Mouse (Mus musculus): ENCODE measurements around the gene Wdtc1. TPM values are rescaled to one million over a fixed set of nuclear protein-coding genes. Genes with fewer than 3 reads are reported as not detected.

The Wdtc1 gene
- polyA plus RNA-seq (2017; shearing (Covaris generic)): 1 to 10 TPM; 5.5 to 8.9 TPM

- no peak for ATAC-seq
Observed at GRCm38 (mm10) chr4:133353367-133354365, at the start of gene Wdtc1. TSS of gene Wdtc1 (minus strand) at chr4:133353481.

- no peak for ATAC-seq
Observed at GRCm38 (mm10) chr4:133402011-133402410, 48.7 kb upstream of the Wdtc1 start.

DNA sequence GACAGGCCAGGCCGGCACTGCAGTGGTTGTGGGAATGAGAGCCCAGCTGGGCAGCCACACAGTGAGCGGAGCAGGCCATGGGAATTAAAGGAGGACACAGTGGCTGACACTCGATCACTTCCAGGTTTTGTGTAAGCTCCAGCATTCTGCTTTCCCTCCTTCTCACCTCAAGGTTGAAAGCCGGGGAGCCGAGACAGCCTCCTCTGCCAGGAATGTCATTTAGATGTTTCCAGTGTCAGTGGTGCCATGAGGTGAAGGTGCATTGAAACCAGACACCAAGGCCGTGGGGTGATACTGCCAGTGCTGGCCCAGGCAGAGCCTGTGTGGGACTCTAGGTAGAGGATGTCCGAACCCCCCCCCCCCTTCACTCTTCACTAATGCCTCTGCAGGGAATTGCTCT is 46.8 kb upstream of the Wdtc1 start:
- no peak for ATAC-seq

DNA sequence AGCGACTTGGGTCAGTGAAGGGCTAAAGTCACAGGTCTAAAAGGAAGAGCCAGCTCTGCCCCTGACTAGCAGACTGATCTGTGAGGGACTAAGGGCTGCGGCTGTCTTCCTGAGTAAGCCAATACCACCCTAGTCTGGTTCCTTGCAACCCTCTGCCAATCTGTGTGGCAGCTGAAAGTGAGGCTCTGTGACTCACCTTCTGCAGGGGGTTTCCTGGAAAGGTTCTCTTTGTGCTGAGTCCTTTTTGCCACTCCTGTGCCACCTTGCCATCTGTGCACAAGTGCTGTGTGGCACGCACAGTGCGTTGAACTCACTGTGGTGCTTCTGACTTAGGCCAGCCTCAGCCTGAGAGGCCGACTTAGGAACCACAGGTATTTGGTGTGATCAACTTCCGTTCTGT is 46.2 kb upstream of the Wdtc1 start:
- peak; percentile 69 for ATAC-seq

- ATAC-seq: peak; percentile 72
Observed at GRCm38 (mm10) chr4:133398619-133399018, 45.3 kb upstream of the Wdtc1 start.

- ATAC-seq: no peak
Observed at GRCm38 (mm10) chr4:133397961-133398360, 44.7 kb upstream of the Wdtc1 start.

GRCm38 (mm10) chr4:133397299-133397698 is 44.0 kb upstream of the Wdtc1 start:
- no peak for ATAC-seq

GRCm38 (mm10) chr4:133396079-133396478 is 42.8 kb upstream of the Wdtc1 start:
- no peak for ATAC-seq

DNA sequence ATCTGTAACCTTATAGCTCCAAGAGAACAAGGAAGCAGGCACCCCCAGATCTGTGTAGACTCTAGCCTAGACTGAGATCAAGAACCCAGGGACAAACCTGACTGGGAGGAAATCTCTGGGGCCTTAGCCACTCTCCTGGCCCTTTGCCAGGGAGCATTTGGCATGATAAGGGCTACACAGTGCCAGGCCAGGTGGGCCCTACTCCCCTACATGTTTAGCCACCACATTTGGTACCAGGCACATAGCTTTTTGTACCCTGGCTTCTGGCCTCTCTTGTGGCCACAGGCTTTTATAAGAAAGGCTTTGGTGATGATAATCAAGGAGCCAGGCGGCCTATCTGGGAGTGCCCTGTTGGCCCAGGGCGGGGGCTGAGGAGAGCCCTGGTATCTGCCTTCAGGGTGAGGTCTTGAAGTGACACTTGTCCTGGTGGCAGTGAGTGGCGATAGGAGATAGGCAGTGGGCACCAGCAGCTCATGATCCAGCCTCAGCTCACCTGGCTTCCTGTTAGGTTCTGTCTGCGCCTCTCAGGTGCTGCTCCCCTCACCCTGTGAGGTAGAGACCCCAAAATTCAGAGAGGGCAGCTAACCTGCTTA is 41.8 kb upstream of the Wdtc1 start:
- no peak for ATAC-seq

DNA sequence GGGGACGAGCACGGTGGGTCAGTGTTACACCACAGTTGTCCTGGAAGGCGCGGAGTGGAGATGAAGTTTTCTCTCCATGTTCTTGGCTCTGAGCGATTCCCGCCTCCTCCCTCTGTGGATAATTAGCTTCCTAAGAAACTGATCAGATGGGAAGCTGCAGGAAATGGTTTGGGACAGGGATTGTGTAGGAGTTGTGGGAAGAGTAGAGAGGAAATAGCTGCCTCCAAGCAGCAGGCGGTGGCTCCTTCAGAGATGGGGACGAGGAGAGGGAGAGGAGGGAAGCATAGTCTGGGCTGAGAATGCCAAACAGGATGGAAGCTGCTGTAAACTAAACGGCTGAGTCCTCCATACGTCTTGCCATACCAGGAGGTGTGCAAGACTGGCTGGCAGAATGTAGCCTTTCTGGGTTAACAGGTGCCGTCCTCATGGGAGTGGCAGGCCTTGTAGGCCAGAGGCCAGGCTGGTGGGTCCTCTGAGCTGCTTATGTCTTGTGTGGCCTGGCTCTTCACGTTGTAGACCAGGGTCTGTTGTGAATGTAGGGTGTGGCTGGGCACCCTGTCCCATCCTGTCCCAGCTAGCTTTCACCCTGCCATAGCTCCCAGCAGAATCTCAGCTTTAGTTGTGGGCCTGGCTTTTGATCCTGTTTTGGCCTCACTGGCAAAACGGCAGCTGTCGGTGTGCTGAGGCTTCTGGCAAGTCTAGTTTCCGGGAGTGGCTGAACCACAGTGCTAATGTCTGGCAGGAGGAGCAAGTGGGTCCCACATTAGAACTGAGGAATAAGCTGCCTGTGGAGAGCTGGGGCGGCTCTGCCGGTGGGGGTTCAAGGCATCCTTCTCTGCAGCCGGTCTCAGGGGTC is 38.1 kb upstream of the Wdtc1 start:
- no peak for ATAC-seq

GRCm38 (mm10) chr4:133390585-133390984 is 37.3 kb upstream of the Wdtc1 start:
- no peak for ATAC-seq

GRCm38 (mm10) chr4:133390042-133390441 is 36.8 kb upstream of the Wdtc1 start:
- no peak for ATAC-seq

DNA sequence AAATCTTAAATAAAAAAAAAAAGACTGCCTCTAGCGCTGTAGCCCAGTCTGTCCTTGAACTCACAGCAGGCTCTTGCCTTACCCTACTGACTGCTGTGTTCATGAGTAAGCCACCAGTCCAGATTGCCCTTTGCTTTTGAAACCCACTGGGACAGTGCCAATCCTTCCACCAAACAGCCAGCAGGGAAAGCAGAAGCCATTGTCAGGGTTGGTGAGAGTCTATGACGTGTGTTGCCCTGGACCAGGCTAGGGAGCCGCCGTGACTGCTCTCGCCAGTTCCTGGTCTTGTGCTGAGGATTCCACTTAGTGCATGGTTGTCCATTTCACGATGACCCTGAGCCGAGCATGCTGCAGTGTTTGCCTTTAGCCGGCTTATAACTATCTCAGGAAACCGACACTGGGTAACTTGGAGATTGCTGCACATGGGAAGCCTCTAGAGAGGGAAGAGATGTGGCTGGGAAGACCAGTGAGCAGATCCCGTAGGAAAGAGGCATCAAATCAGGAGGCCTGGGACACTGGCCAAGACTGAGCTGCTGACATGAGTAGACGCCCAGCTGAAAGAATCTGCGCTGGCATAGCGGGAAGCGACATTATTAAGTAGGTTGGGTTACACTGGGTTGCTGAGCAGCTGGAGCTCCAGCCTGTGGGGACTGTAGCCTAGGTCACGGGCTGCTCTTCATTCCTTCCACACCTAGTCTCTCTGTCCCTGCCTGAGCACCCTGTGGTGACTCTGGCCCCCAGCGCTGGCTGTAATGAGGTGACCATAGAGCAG is 35.7 kb upstream of the Wdtc1 start:
- ATAC-seq: no peak

DNA sequence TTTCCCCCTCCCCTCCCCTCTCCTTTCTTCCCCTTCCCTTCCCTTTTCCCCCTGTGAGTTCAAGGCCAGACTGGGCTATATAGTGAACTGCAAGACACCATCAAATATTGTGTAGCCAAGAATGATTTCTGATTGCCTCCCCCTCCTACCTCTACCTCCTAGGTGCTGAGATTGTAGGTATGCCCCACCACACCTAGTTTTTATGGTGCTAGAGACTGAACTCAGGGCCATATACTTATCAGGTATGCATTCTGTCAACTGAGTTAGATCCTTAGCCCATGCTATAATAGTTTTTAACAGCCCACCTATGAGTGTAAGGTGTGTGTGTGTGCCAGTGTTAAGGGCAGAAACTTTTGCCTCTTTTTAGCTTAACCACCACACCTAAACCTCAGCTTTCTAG is 33.8 kb upstream of the Wdtc1 start:
- ATAC-seq: no peak

GRCm38 (mm10) chr4:133386061-133386797 is 32.9 kb upstream of the Wdtc1 start:
- no peak for ATAC-seq

DNA sequence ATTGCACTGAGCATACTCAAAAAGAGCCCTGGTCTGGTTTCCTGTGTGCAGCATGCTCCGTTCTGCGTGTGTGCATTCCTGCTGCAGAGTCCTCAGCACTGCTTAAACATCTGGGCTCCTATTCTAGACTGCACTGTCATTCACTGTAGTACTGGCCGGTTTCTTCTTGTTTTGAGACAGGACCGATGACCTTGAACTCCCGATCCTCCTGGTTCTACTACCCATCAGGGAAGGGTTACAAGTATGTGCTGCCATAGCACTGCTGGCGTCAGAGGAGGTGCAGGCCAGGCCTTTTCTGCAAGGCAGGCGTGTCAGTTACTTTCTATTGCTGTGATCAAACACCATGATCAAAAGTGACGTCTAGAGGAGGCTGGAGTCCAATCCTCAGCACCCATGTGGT is 27.9 kb upstream of the Wdtc1 start:
- no peak for ATAC-seq

GRCm38 (mm10) chr4:133380532-133380931 is 27.3 kb upstream of the Wdtc1 start:
- ATAC-seq: no peak

- ATAC-seq: no peak
Observed at GRCm38 (mm10) chr4:133379861-133380260, 26.6 kb upstream of the Wdtc1 start.

DNA sequence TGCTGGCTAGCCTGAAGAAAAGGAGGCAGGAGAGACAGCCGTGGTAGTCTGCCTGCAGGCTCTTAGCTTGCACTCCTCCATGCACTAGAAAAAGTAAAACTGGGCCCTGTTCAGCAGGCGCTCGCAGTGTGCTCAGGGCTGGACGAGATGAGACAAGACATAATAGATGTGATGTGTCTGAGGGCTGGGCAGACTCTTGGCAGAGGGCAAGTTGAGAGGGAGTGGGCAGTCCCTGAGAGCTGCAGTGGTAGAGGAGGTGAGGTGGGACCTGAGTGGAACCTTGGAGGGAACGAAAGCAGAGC is 25.7 kb upstream of the Wdtc1 start:
- ATAC-seq: no peak

- ATAC-seq: no peak
Observed at GRCm38 (mm10) chr4:133378236-133379045, 25.2 kb upstream of the Wdtc1 start.
